Mouse (Mus musculus) liver, embryonic 14.5 days (tissue): ENCODE measurements around the gene Rundc3a. TPM values are rescaled to one million over a fixed set of nuclear protein-coding genes. Genes with fewer than 3 reads are reported as not detected.

Experiments used
- ATAC-seq: fragments of 200-750 bp; cut with Nextera tagmentation; 2 replicates; pipeline ENCODE4 v1.8.0; 2017; ENCODE audit warnings: moderate number of reproducible peaks, mild to moderate bottlenecking, moderate library complexity; ENCODE audit not compliant: insufficient read depth
- DNase-seq, 3 experiments: peaks; one replicate each; pipeline ENCODE4 v3.0.0-alpha.2; 2012 to 2013; ENCODE audit warnings: low read depth in 3 of 3, low spot score in 3 of 3
- H3K27ac ChIP-seq: fragments of 300-500 bp; sonication (generic); 2 replicates; pipeline ENCODE4 v1.5.1; 2014; ENCODE audit warnings: moderate library complexity, mild to moderate bottlenecking, control low read depth, inconsistent platforms
- H3K27me3 ChIP-seq: fragments of 300-500 bp; sonication (generic); 2 replicates; pipeline ENCODE4 v1.6.1; 2014; ENCODE audit warnings: mild to moderate bottlenecking, low read length, moderate library complexity; ENCODE audit not compliant: control insufficient read depth, insufficient read depth
- H3K36me3 ChIP-seq: fragments of 300-500 bp; sonication (generic); replicated peaks from 2 replicates; pipeline ENCODE4 v1.6.1; 2014; ENCODE audit warnings: low read depth; ENCODE audit not compliant: control insufficient read depth, insufficient read depth
- H3K4me1 ChIP-seq, 2 experiments: fragments of 200-500 bp in 1 of 2; fragments of 300-500 bp in 1 of 2; sonication (generic) in 1 of 2; replicated peaks; 2 replicates each; pipeline ENCODE4 v1.6.1; 2012 to 2014; ENCODE audit warnings: antibody characterized with exemption in 1 of 2, inconsistent platforms in 1 of 2, low read length in 1 of 2; ENCODE audit not compliant: control insufficient read depth in 2 of 2, insufficient read depth in 2 of 2
- H3K4me2 ChIP-seq: fragments of 300-500 bp; sonication (generic); 2 replicates; pipeline ENCODE4 v1.6.1; 2014; ENCODE audit warnings: low read depth, mild to moderate bottlenecking, control low read depth, moderate library complexity
- H3K4me3 ChIP-seq, 2 experiments: fragments of 200-500 bp in 1 of 2; fragments of 300-500 bp in 1 of 2; sonication (generic) in 1 of 2; 2 replicates each; pipeline ENCODE4 v1.5.1; 2012 to 2014; ENCODE audit warnings: low read depth in 2 of 2, low read length in 2 of 2, mild to moderate bottlenecking in 2 of 2, control low read depth in 1 of 2, inconsistent platforms in 1 of 2, moderate library complexity in 1 of 2; ENCODE audit not compliant: insufficient read depth in 1 of 2
- H3K9ac ChIP-seq: fragments of 300-500 bp; sonication (generic); replicated peaks from 2 replicates; pipeline ENCODE4 v1.6.1; 2014; ENCODE audit warnings: mild to moderate bottlenecking, control low read depth, moderate library complexity
- H3K9me3 ChIP-seq: fragments of 300-500 bp; sonication (generic); 2 replicates; pipeline ENCODE4 v1.6.1; 2016; ENCODE audit warnings: low read length, mixed read lengths; ENCODE audit not compliant: control insufficient read depth
- CTCF ChIP-seq: IDR thresholded peaks from 2 replicates; pipeline ENCODE4 v1.5.1; 2016; ENCODE audit warnings: antibody characterized with exemption, low read depth, control low read depth
- EP300 ChIP-seq: IDR thresholded peaks from 2 replicates; pipeline ENCODE4 v1.6.1; 2016; ENCODE audit warnings: antibody characterized with exemption, low read depth
- WGBS: fragments of 180-500 bp; shearing (Covaris S2); extraction: QIAGEN DNeasy Blood & Tissue Kit; methylation state at CpG from one replicate; pipeline ENCODE4 v1.1.7; 2014; ENCODE audit not compliant: insufficient replicate concordance; 5-methylcytosine and 5-hydroxymethylcytosine counted together
- polyA plus RNA-seq, 2 experiments: library from polyadenylated mRNA; depleted of rRNA in 1 of 2; stranded (reverse) in 1 of 2; unstranded in 1 of 2; fragments of >200 nt; fragmentation: Nextera tagmentation in 1 of 2; extraction: Ambion mirVana in 1 of 2; gene quantifications; 2 replicates each; pipeline versions ENCODE4 v1.2.1 to v1.2.3; 2012 to 2014

Rundc3a gene
- polyA plus RNA-seq, 2 experiments: 1.0 to 1.4 TPM

- Histone ChIP-seq H3K9ac (no peak overlapping the region), H3K36me3 (no peaks in the 10 kb centered on the region), H3K27ac (no peak overlapping the region), H3K4me2 (no peak overlapping the region), H3K4me3 (no peak overlapping the region), H3K4me1 (no peaks in the 10 kb centered on the region), H3K27me3 (peaks cover 53% of the 10 kb centered on the region), H3K9me3 (no peaks in the 10 kb centered on the region)
- TF ChIP-seq CTCF: no peak
- ATAC-seq: no peak
- no peak for DNase-seq
- 51% methylated on average over 10 of the region's 10 CpGs for WGBS
These were observed 52.2 kb downstream of the Rundc3a start for GRCm38 (mm10) chr11:102445264-102445890.

GRCm38 (mm10) chr11:102445891-102446361 lies 52.7 kb downstream of the Rundc3a start:
- ATAC-seq (no peak), DNase-seq (no peak)
- Histone ChIP-seq H3K4me3 (no peak overlapping the region), H3K4me2 (no peak overlapping the region), H3K9me3 (no peaks in the 10 kb centered on the region), H3K36me3 (no peaks in the 10 kb centered on the region), H3K4me1 (no peaks in the 10 kb centered on the region), H3K9ac (no peak overlapping the region), H3K27ac (no peak overlapping the region), H3K27me3 (peaks cover 54% of the 10 kb centered on the region)
- TF ChIP-seq EP300: no peak
- no peak for TF ChIP-seq CTCF
- 31% methylated on average over 7 of the region's 7 CpGs for WGBS

GRCm38 (mm10) chr11:102446581-102447461 lies 53.6 kb downstream of the Rundc3a start:
- H3K9ac ChIP-seq: peak overlapping the region; percentile 40
- ATAC-seq: peak; percentile 17; the same call in 1 of the 2 replicates
- H3K27me3 ChIP-seq: peaks cover 54% of the 10 kb centered on the region
- no peak overlapping the region for H3K27ac ChIP-seq
- 1% methylated on average over 49 of the region's 49 CpGs for WGBS
- H3K9me3 ChIP-seq: no peaks in the 10 kb centered on the region
- no peak for DNase-seq
- peak overlapping the region; percentile 78 for H3K4me2 ChIP-seq
- H3K4me1 ChIP-seq: no peaks in the 10 kb centered on the region
- TF ChIP-seq EP300 (no peak), CTCF (no peak)
- no peaks in the 10 kb centered on the region for H3K36me3 ChIP-seq
- H3K4me3 ChIP-seq: peak overlapping the region; percentile 57 to 60

- no peaks in the 10 kb centered on the region for H3K9me3 ChIP-seq
- H3K9ac ChIP-seq: peak within 1 kb of the TSS; percentile 40
- WGBS: under 1% methylated on average over 37 of the region's 40 CpGs
- DNase-seq: no peak
- TF ChIP-seq CTCF: no peak
- no peaks in the 10 kb centered on the region for H3K4me1 ChIP-seq
- peak within 1 kb of the TSS; percentile 57 to 60 for H3K4me3 ChIP-seq
- H3K4me2 ChIP-seq: peak within 1 kb of the TSS; percentile 78
- H3K27ac ChIP-seq: no peak within 1 kb of the TSS
- peaks cover 54% of the 10 kb centered on the region for H3K27me3 ChIP-seq
- peak; percentile 66 for ATAC-seq
- H3K36me3 ChIP-seq: no peaks in the 10 kb centered on the region
These were observed 54.3 kb downstream of the Rundc3a start, which contains the start of gene Fam171a2 for GRCm38 (mm10) chr11:102447497-102447896. Gene Fam171a2, minus strand, starts transcription at chr11:102447682.

GRCm38 (mm10) chr11:102448327-102448726 lies 55.1 kb downstream of the Rundc3a start:
- 13% methylated on average over 8 of the region's 8 CpGs for WGBS
- ATAC-seq (no peak), DNase-seq (no peak)
- H3K4me1 ChIP-seq: no peaks in the 10 kb centered on the region
- TF ChIP-seq CTCF: no peak
- no peak for TF ChIP-seq EP300
- peaks cover 56% of the 10 kb centered on the region for H3K27me3 ChIP-seq
- H3K9me3 ChIP-seq: no peaks in the 10 kb centered on the region
- H3K4me3 ChIP-seq: no peak overlapping the region
- no peaks in the 10 kb centered on the region for H3K36me3 ChIP-seq
- H3K27ac ChIP-seq: no peak overlapping the region
- no peak overlapping the region for H3K4me2 ChIP-seq
- H3K9ac ChIP-seq: no peak overlapping the region
